Mouse (Mus musculus): Measurements from ENCODE around the gene Cachd1. TPM values are rescaled to one million over a fixed set of nuclear protein-coding genes. Genes with fewer than 3 reads are reported as not detected.

Gene Cachd1
- polyA plus RNA-seq, 1 experiment from 2014 or later = 27.3 TPM

- Histone ChIP-seq H3K4me3 (ENCODE audit: low read depth, low read length) (no peak overlapping the region), H3K36me3 (replicated peaks; ENCODE audit: control insufficient read depth, insufficient read depth, low read depth, low read length) (no peaks in the 10 kb centered on the region), H3K9ac (replicated peaks; ENCODE audit: low read length) (no peak overlapping the region), H3K27ac (replicated peaks; ENCODE audit: low read depth, low read length) (no peak overlapping the region), H3K4me1 (ENCODE audit: control insufficient read depth, insufficient read depth, low read length) (no peaks in the 10 kb centered on the region), H3K4me2 (ENCODE audit: low read depth, low read length) (no peak overlapping the region), H3K27me3 (ENCODE audit: control insufficient read depth, insufficient read depth, low read length) (no peaks in the 10 kb centered on the region), H3K9me3 (replicated peaks; ENCODE audit: control insufficient read depth, low read length) (no peaks in the 10 kb centered on the region)
- DNase-seq (ENCODE audit: low spot score) (no peak), ATAC-seq (replicated peaks; ENCODE audit: insufficient number of reproducible peaks, low FRiP score, low TSS enrichment, low read depth) (no peak)
- WGBS = 68% methylated on average over 4 of the region's 4 CpGs
Observed at GRCm38 (mm10) chr4:100880075-100880474, 103.6 kb downstream of the Cachd1 start.

- peak; percentile 67 for DNase-seq (ENCODE audit: low spot score)
- H3K27me3 ChIP-seq (ENCODE audit: control insufficient read depth, insufficient read depth, low read length) = no peaks in the 10 kb centered on the region
- no peak overlapping the region for H3K4me3 ChIP-seq (ENCODE audit: low read depth, low read length)
- H3K36me3 ChIP-seq (replicated peaks; ENCODE audit: control insufficient read depth, insufficient read depth, low read depth, low read length) = no peaks in the 10 kb centered on the region
- H3K4me1 ChIP-seq (ENCODE audit: control insufficient read depth, insufficient read depth, low read length) = peaks cover 14% of the 10 kb centered on the region
- WGBS = 15% methylated on average over 19 of the region's 19 CpGs
- ATAC-seq (replicated peaks; ENCODE audit: insufficient number of reproducible peaks, low FRiP score, low TSS enrichment, low read depth) = peak; percentile 56; the same call in 1 of the 2 replicates
- peak overlapping the region; percentile 70 for H3K27ac ChIP-seq (replicated peaks; ENCODE audit: low read depth, low read length)
- H3K9ac ChIP-seq (replicated peaks; ENCODE audit: low read length) = peak overlapping the region; percentile 32; the same call in 1 of the 2 replicates
- H3K4me2 ChIP-seq (ENCODE audit: low read depth, low read length) = peak overlapping the region; percentile 21
- H3K9me3 ChIP-seq (replicated peaks; ENCODE audit: control insufficient read depth, low read length) = no peaks in the 10 kb centered on the region
Observed at GRCm38 (mm10) chr4:100885793-100886742, 109.6 kb downstream of the Cachd1 start.

- Histone ChIP-seq H3K36me3 (replicated peaks; ENCODE audit: control insufficient read depth, insufficient read depth, low read depth, low read length) (no peaks in the 10 kb centered on the region), H3K9ac (replicated peaks; ENCODE audit: low read length) (peak overlapping the region; percentile 32; the same call in 1 of the 2 replicates), H3K9me3 (replicated peaks; ENCODE audit: control insufficient read depth, low read length) (no peaks in the 10 kb centered on the region), H3K4me2 (ENCODE audit: low read depth, low read length) (no peak overlapping the region), H3K4me1 (ENCODE audit: control insufficient read depth, insufficient read depth, low read length) (peaks cover 14% of the 10 kb centered on the region), H3K4me3 (ENCODE audit: low read depth, low read length) (no peak overlapping the region), H3K27ac (replicated peaks; ENCODE audit: low read depth, low read length) (peak overlapping the region; percentile 70; the same call in 1 of the 2 replicates), H3K27me3 (ENCODE audit: control insufficient read depth, insufficient read depth, low read length) (no peaks in the 10 kb centered on the region)
- ATAC-seq (replicated peaks; ENCODE audit: insufficient number of reproducible peaks, low FRiP score, low TSS enrichment, low read depth) (no peak), DNase-seq (ENCODE audit: low spot score) (no peak)
- WGBS = 86% methylated on average over 8 of the region's 8 CpGs
Observed at GRCm38 (mm10) chr4:100886743-100887416, 110.4 kb downstream of the Cachd1 start.

GRCm38 (mm10) chr4:100890106-100890970, 113.9 kb downstream of the Cachd1 start:
- WGBS = 41% methylated on average over 7 of the region's 7 CpGs
- H3K9ac ChIP-seq (replicated peaks; ENCODE audit: low read length) = no peak overlapping the region
- DNase-seq (ENCODE audit: low spot score) = no peak
- H3K4me3 ChIP-seq (ENCODE audit: low read depth, low read length) = no peak overlapping the region
- H3K27me3 ChIP-seq (ENCODE audit: control insufficient read depth, insufficient read depth, low read length) = no peaks in the 10 kb centered on the region
- H3K27ac ChIP-seq (replicated peaks; ENCODE audit: low read depth, low read length) = no peak overlapping the region
- ATAC-seq (replicated peaks; ENCODE audit: insufficient number of reproducible peaks, low FRiP score, low TSS enrichment, low read depth) = peak; percentile 41; the same call in 1 of the 2 replicates
- no peaks in the 10 kb centered on the region for H3K9me3 ChIP-seq (replicated peaks; ENCODE audit: control insufficient read depth, low read length)
- no peaks in the 10 kb centered on the region for H3K36me3 ChIP-seq (replicated peaks; ENCODE audit: control insufficient read depth, insufficient read depth, low read depth, low read length)
- peaks cover 14% of the 10 kb centered on the region for H3K4me1 ChIP-seq (ENCODE audit: control insufficient read depth, insufficient read depth, low read length)
- H3K4me2 ChIP-seq (ENCODE audit: low read depth, low read length) = no peak overlapping the region

- Histone ChIP-seq H3K9me3 (replicated peaks; ENCODE audit: control insufficient read depth, low read length) (no peaks in the 10 kb centered on the region), H3K4me3 (ENCODE audit: low read depth, low read length) (no peak overlapping the region), H3K4me2 (ENCODE audit: low read depth, low read length) (no peak overlapping the region), H3K36me3 (replicated peaks; ENCODE audit: control insufficient read depth, insufficient read depth, low read depth, low read length) (no peaks in the 10 kb centered on the region), H3K9ac (replicated peaks; ENCODE audit: low read length) (no peak overlapping the region), H3K4me1 (ENCODE audit: control insufficient read depth, insufficient read depth, low read length) (peaks cover 6% of the 10 kb centered on the region; the same call in 1 of the 2 replicates), H3K27me3 (ENCODE audit: control insufficient read depth, insufficient read depth, low read length) (no peaks in the 10 kb centered on the region), H3K27ac (replicated peaks; ENCODE audit: low read depth, low read length) (no peak overlapping the region)
- ATAC-seq (replicated peaks; ENCODE audit: insufficient number of reproducible peaks, low FRiP score, low TSS enrichment, low read depth) = no peak
- no peak for DNase-seq (ENCODE audit: low spot score)
Observed at GRCm38 (mm10) chr4:100893739-100894138, 117.3 kb downstream of the Cachd1 start.

- Histone ChIP-seq H3K9me3 (replicated peaks; ENCODE audit: control insufficient read depth, low read length) (no peaks in the 10 kb centered on the region), H3K9ac (replicated peaks; ENCODE audit: low read length) (no peak overlapping the region)
Observed at GRCm38 (mm10) chr4:100894142-100894541, 117.7 kb downstream of the Cachd1 start.

GRCm38 (mm10) chr4:100896260-100897010, 120.0 kb downstream of the Cachd1 start:
- Histone ChIP-seq H3K4me2 (ENCODE audit: low read depth, low read length) (no peak overlapping the region), H3K4me1 (ENCODE audit: control insufficient read depth, insufficient read depth, low read length) (no peaks in the 10 kb centered on the region), H3K9me3 (replicated peaks; ENCODE audit: control insufficient read depth, low read length) (no peaks in the 10 kb centered on the region), H3K4me3 (ENCODE audit: low read depth, low read length) (no peak overlapping the region), H3K27me3 (ENCODE audit: control insufficient read depth, insufficient read depth, low read length) (no peaks in the 10 kb centered on the region), H3K9ac (replicated peaks; ENCODE audit: low read length) (no peak overlapping the region), H3K36me3 (replicated peaks; ENCODE audit: control insufficient read depth, insufficient read depth, low read depth, low read length) (no peaks in the 10 kb centered on the region), H3K27ac (replicated peaks; ENCODE audit: low read depth, low read length) (no peak overlapping the region)
- 85% methylated on average over 8 of the region's 8 CpGs for WGBS
- DNase-seq (ENCODE audit: low spot score) (no peak), ATAC-seq (replicated peaks; ENCODE audit: insufficient number of reproducible peaks, low FRiP score, low TSS enrichment, low read depth) (no peak)

More at GRCm38 (mm10) chr4:100894142-100894541, 117.7 kb downstream of the Cachd1 start:
- Histone ChIP-seq H3K4me1 (ENCODE audit: control insufficient read depth, insufficient read depth, low read length) (peaks cover 6% of the 10 kb centered on the region; the same call in 1 of the 2 replicates), H3K4me2 (ENCODE audit: low read depth, low read length) (no peak overlapping the region), H3K27me3 (ENCODE audit: control insufficient read depth, insufficient read depth, low read length) (no peaks in the 10 kb centered on the region), H3K27ac (replicated peaks; ENCODE audit: low read depth, low read length) (no peak overlapping the region), H3K4me3 (ENCODE audit: low read depth, low read length) (no peak overlapping the region), H3K36me3 (replicated peaks; ENCODE audit: control insufficient read depth, insufficient read depth, low read depth, low read length) (no peaks in the 10 kb centered on the region)
- 79% methylated on average over 2 of the region's 2 CpGs for WGBS
- ATAC-seq (replicated peaks; ENCODE audit: insufficient number of reproducible peaks, low FRiP score, low TSS enrichment, low read depth) (0 out of 2 replicates have a peak, but pooled peaks have one; percentile 18), DNase-seq (ENCODE audit: low spot score) (no peak)

Data from embryonic facial prominence, embryonic 11.5 days (tissue).